Mouse (Mus musculus) limb, embryonic 13.5 days (tissue): ENCODE results near the gene Lhfpl3. TPM values are rescaled to one million over a fixed set of nuclear protein-coding genes. Genes with fewer than 3 reads are reported as not detected.

Source experiments
- ATAC-seq: fragments of 200-750 bp; cut with Nextera tagmentation; 2 replicates; pipeline ENCODE4 v1.8.0; 2017; ENCODE audit warnings: low read depth, moderate number of reproducible peaks, moderate TSS enrichment; ENCODE audit not compliant: low FRiP score
- H3K27ac ChIP-seq: fragments of 300-500 bp; sonication (generic); 2 replicates; pipeline ENCODE4 v1.5.1; 2015; ENCODE audit warnings: inconsistent platforms, mild to moderate bottlenecking, moderate library complexity
- H3K27me3 ChIP-seq: fragments of 300-500 bp; sonication (generic); 2 replicates; pipeline ENCODE4 v1.6.1; 2015; ENCODE audit warnings: mild to moderate bottlenecking, inconsistent platforms
- H3K36me3 ChIP-seq: fragments of 300-500 bp; sonication (generic); 2 replicates; pipeline ENCODE4 v1.6.1; 2015; ENCODE audit warnings: inconsistent platforms, mild to moderate bottlenecking, moderate library complexity
- H3K4me1 ChIP-seq: fragments of 300-500 bp; sonication (generic); 2 replicates; pipeline ENCODE4 v1.6.1; 2015; ENCODE audit warnings: inconsistent platforms
- H3K4me2 ChIP-seq: fragments of 300-500 bp; sonication (generic); replicated peaks from 2 replicates; pipeline ENCODE4 v1.6.1; 2015; ENCODE audit warnings: inconsistent platforms, mild to moderate bottlenecking, moderate library complexity
- H3K4me3 ChIP-seq: fragments of 300-500 bp; sonication (generic); 2 replicates; pipeline ENCODE4 v1.5.1; 2015; ENCODE audit warnings: moderate library complexity, mild to moderate bottlenecking, inconsistent platforms
- H3K9ac ChIP-seq: fragments of 300-500 bp; sonication (generic); 2 replicates; pipeline ENCODE4 v1.6.1; 2015; ENCODE audit warnings: mild to moderate bottlenecking, inconsistent platforms
- H3K9me3 ChIP-seq: fragments of 300-500 bp; sonication (generic); 2 replicates; pipeline ENCODE4 v1.6.1; 2016; ENCODE audit warnings: inconsistent platforms
- WGBS: fragments of 180-500 bp; shearing (Covaris S2); methylation state at CpG from one replicate; pipeline ENCODE4 v1.1.7; 2015; 5-methylcytosine and 5-hydroxymethylcytosine counted together
- polyA plus RNA-seq: library from polyadenylated mRNA; unstranded; fragments of >200 nt; fragmentation: Nextera tagmentation; extraction: Ambion mirVana; gene quantifications from 2 replicates; pipeline ENCODE4 v1.2.1, GENCODE M21; 2015

Lhfpl3 gene
- polyA plus RNA-seq, 1 experiment from 2014 or later, result 1.3 TPM

GRCm38 (mm10) chr5:23189633-23190032 lies 443.8 kb downstream of the Lhfpl3 start:
- 80% methylated on average over 6 of the region's 6 CpGs for WGBS

GRCm38 (mm10) chr5:23196879-23197278 lies 451.0 kb downstream of the Lhfpl3 start:
- no peak for ATAC-seq
- H3K27ac ChIP-seq, result no peak overlapping the region
- no peaks in the 10 kb centered on the region for H3K4me1 ChIP-seq
- no peak overlapping the region for H3K4me2 ChIP-seq
- H3K9me3 ChIP-seq, result no peaks in the 10 kb centered on the region
- no peaks in the 10 kb centered on the region for H3K27me3 ChIP-seq
- H3K36me3 ChIP-seq, result no peaks in the 10 kb centered on the region
- WGBS, result 78% methylated on average over 4 of the region's 4 CpGs
- no peak overlapping the region for H3K9ac ChIP-seq
- no peak overlapping the region for H3K4me3 ChIP-seq

More at GRCm38 (mm10) chr5:23189633-23190032, 443.8 kb downstream of the Lhfpl3 start:
- Histone ChIP-seq H3K4me3 (no peak overlapping the region), H3K9me3 (no peaks in the 10 kb centered on the region), H3K36me3 (no peaks in the 10 kb centered on the region), H3K27me3 (no peaks in the 10 kb centered on the region), H3K4me1 (no peaks in the 10 kb centered on the region), H3K27ac (no peak overlapping the region), H3K4me2 (no peak overlapping the region), H3K9ac (no peak overlapping the region)
- no peak for ATAC-seq

GRCm38 (mm10) chr5:23213086-23213485 lies 467.2 kb downstream of the Lhfpl3 start:
- no peaks in the 10 kb centered on the region for H3K9me3 ChIP-seq
- no peak overlapping the region for H3K4me2 ChIP-seq
- H3K27ac ChIP-seq, result no peak overlapping the region
- no peak overlapping the region for H3K4me3 ChIP-seq
- H3K9ac ChIP-seq, result no peak overlapping the region
- H3K36me3 ChIP-seq, result no peaks in the 10 kb centered on the region
- H3K27me3 ChIP-seq, result no peaks in the 10 kb centered on the region; the same call in 1 of the 2 replicates
- peak; percentile 51; the same call in 1 of the 2 replicates for ATAC-seq
- H3K4me1 ChIP-seq, result peaks cover 12% of the 10 kb centered on the region; the same call in 1 of the 2 replicates
- 32% methylated on average over 5 of the region's 5 CpGs for WGBS

- H3K4me2 ChIP-seq, result no peak overlapping the region
- no peak overlapping the region for H3K9ac ChIP-seq
- WGBS, result 66% methylated on average over 3 of the region's 3 CpGs
- H3K4me3 ChIP-seq, result no peak overlapping the region
- ATAC-seq, result peak; percentile 57; the same call in 1 of the 2 replicates
- no peak overlapping the region for H3K27ac ChIP-seq
- H3K4me1 ChIP-seq, result peaks cover 12% of the 10 kb centered on the region; the same call in 1 of the 2 replicates
- no peaks in the 10 kb centered on the region; the same call in 1 of the 2 replicates for H3K27me3 ChIP-seq
- H3K9me3 ChIP-seq, result no peaks in the 10 kb centered on the region
- H3K36me3 ChIP-seq, result no peaks in the 10 kb centered on the region
Observed at GRCm38 (mm10) chr5:23214646-23215045, 468.8 kb downstream of the Lhfpl3 start.

- H3K9me3 ChIP-seq, result no peaks in the 10 kb centered on the region
- H3K4me3 ChIP-seq, result no peak overlapping the region
- H3K9ac ChIP-seq, result no peak overlapping the region
- no peak overlapping the region for H3K27ac ChIP-seq
- no peaks in the 10 kb centered on the region for H3K36me3 ChIP-seq
- no peak for ATAC-seq
- 84% methylated on average over 1 of the region's 1 CpGs for WGBS
- no peak overlapping the region for H3K4me2 ChIP-seq
- peaks cover 11% of the 10 kb centered on the region for H3K4me1 ChIP-seq
- H3K27me3 ChIP-seq, result no peaks in the 10 kb centered on the region; the same call in 1 of the 2 replicates
Observed at GRCm38 (mm10) chr5:23219655-23220054, 473.8 kb downstream of the Lhfpl3 start.

- H3K9me3 ChIP-seq, result no peaks in the 10 kb centered on the region
- H3K36me3 ChIP-seq, result no peaks in the 10 kb centered on the region
- H3K9ac ChIP-seq, result peak overlapping the region; percentile 57
- peak overlapping the region; percentile 37 for H3K4me3 ChIP-seq
- ATAC-seq, result peak; percentile 81
- H3K27ac ChIP-seq, result no peak overlapping the region
- H3K27me3 ChIP-seq, result 0 out of 2 replicates have a peak, but pooled peaks cover 2% of the 10 kb centered on the region
- peaks cover 18% of the 10 kb centered on the region for H3K4me1 ChIP-seq
- peak overlapping the region; percentile 59 for H3K4me2 ChIP-seq
- 21% methylated on average over 14 of the region's 14 CpGs for WGBS
Observed at GRCm38 (mm10) chr5:23224759-23225536, 479.1 kb downstream of the Lhfpl3 start.

- peaks cover 18% of the 10 kb centered on the region for H3K4me1 ChIP-seq
- no peaks in the 10 kb centered on the region for H3K9me3 ChIP-seq
- H3K9ac ChIP-seq, result no peak overlapping the region
- H3K4me3 ChIP-seq, result no peak overlapping the region
- ATAC-seq, result no peak
- 0 out of 2 replicates have a peak, but pooled peaks cover 2% of the 10 kb centered on the region for H3K27me3 ChIP-seq
- H3K36me3 ChIP-seq, result no peaks in the 10 kb centered on the region
- peak overlapping the region; percentile 59; the same call in 1 of the 2 replicates for H3K4me2 ChIP-seq
- WGBS, result 28% methylated on average over 8 of the region's 8 CpGs
- H3K27ac ChIP-seq, result no peak overlapping the region
Observed at GRCm38 (mm10) chr5:23225621-23226020, 479.8 kb downstream of the Lhfpl3 start.

- Histone ChIP-seq H3K27ac (no peak overlapping the region), H3K9ac (no peak overlapping the region), H3K9me3 (no peaks in the 10 kb centered on the region), H3K27me3 (0 out of 2 replicates have a peak, but pooled peaks cover 2% of the 10 kb centered on the region), H3K4me2 (no peak overlapping the region), H3K4me1 (peaks cover 18% of the 10 kb centered on the region), H3K4me3 (no peak overlapping the region), H3K36me3 (no peaks in the 10 kb centered on the region)
- WGBS, result 61% methylated on average over 3 of the region's 3 CpGs
- ATAC-seq, result no peak
Observed at GRCm38 (mm10) chr5:23226753-23227152, 480.9 kb downstream of the Lhfpl3 start.

- H3K9me3 ChIP-seq, result no peaks in the 10 kb centered on the region
- no peak overlapping the region for H3K4me3 ChIP-seq
- H3K4me2 ChIP-seq, result no peak overlapping the region
- H3K27me3 ChIP-seq, result no peaks in the 10 kb centered on the region
- H3K27ac ChIP-seq, result no peak overlapping the region
- no peaks in the 10 kb centered on the region for H3K36me3 ChIP-seq
- ATAC-seq, result no peak
- 49% methylated on average over 4 of the region's 4 CpGs for WGBS
- peaks cover 9% of the 10 kb centered on the region; the same call in 1 of the 2 replicates for H3K4me1 ChIP-seq
- H3K9ac ChIP-seq, result no peak overlapping the region
Observed at GRCm38 (mm10) chr5:23246974-23247373, 501.1 kb downstream of the Lhfpl3 start.

- Histone ChIP-seq H3K9me3 (no peaks in the 10 kb centered on the region), H3K4me3 (no peak overlapping the region), H3K4me1 (peaks cover 12% of the 10 kb centered on the region; the same call in 1 of the 2 replicates), H3K9ac (no peak overlapping the region), H3K4me2 (no peak overlapping the region), H3K27ac (no peak overlapping the region), H3K27me3 (no peaks in the 10 kb centered on the region), H3K36me3 (no peaks in the 10 kb centered on the region)
- ATAC-seq, result no peak
- WGBS, result 58% methylated on average over 1 of the region's 1 CpGs
Observed at GRCm38 (mm10) chr5:23247784-23248183, 501.9 kb downstream of the Lhfpl3 start.

- peaks cover 12% of the 10 kb centered on the region; the same call in 1 of the 2 replicates for H3K4me1 ChIP-seq
- H3K9ac ChIP-seq, result no peak overlapping the region
- H3K4me2 ChIP-seq, result no peak overlapping the region
- no peaks in the 10 kb centered on the region for H3K9me3 ChIP-seq
- H3K36me3 ChIP-seq, result no peaks in the 10 kb centered on the region
- no peak overlapping the region for H3K4me3 ChIP-seq
- H3K27me3 ChIP-seq, result no peaks in the 10 kb centered on the region
- H3K27ac ChIP-seq, result no peak overlapping the region
- ATAC-seq, result no peak
Observed at GRCm38 (mm10) chr5:23248303-23248702, 502.4 kb downstream of the Lhfpl3 start.

- Histone ChIP-seq H3K4me3 (no peak overlapping the region), H3K9ac (no peak overlapping the region), H3K4me1 (peaks cover 12% of the 10 kb centered on the region; the same call in 1 of the 2 replicates), H3K4me2 (no peak overlapping the region), H3K27me3 (no peaks in the 10 kb centered on the region), H3K27ac (no peak overlapping the region), H3K36me3 (no peaks in the 10 kb centered on the region), H3K9me3 (no peaks in the 10 kb centered on the region)
- 48% methylated on average over 9 of the region's 9 CpGs for WGBS
- no peak for ATAC-seq
Observed at GRCm38 (mm10) chr5:23249896-23250875, 504.3 kb downstream of the Lhfpl3 start.
